Mouse (Mus musculus): ENCODE results near the gene Arid1a.

Arid1a gene

GRCm38 (mm10) chr4:133735282-133735681 lies 21.3 kb downstream of the Arid1a start:
- DNase-seq (ENCODE audit: extremely low spot score, low spot score): no peak

GRCm38 (mm10) chr4:133730122-133730521 lies 26.4 kb downstream of the Arid1a start:
- no peak for DNase-seq (ENCODE audit: extremely low spot score, low spot score)

DNA sequence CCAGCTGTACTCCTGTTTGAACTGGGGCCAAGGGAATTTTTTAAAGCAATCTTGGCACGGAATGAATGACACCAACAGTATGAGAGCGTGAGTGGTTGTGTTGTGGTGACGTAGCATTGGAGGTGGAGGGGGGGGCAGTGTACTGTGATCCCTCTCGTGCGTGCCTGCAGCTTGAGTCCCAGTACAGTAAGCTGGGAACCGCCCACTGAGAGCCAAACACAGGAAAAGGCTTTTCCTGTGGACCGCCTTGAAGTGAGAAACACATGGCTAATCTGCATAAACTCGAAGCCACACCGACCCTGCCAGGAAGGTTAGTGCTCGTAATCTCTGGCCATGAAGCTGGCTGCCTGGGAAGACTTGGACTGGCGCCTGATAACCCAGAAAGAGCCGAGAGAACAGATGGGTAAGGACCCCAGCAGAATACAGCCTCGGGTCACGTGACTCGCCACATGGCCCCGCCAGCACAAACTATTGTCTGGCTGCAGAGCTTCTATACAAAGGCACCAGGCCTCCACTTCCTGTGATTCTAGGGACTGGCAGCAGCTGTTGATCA lies 27.0 kb downstream of the Arid1a start:
- DNase-seq (ENCODE audit: extremely low spot score, low spot score): peak; percentile 84

DNA sequence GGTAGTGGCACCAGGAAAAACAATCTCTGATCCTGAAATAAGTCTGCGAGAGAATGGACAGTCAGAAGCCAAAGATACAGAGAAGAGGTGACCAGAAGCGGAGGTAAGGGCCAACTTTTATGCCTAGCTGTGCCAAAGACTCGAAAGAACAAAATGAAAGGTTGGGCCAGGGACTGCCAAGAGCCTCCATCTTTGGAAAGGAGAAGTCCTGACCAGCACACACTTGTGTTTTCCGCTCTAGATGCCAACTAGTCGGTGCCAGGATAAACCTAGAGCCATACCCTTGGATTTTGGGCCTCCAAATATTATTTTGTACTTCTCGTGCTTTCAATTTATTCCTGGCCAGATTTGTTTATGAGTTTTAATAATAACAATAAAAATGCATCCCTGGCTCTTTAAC lies 27.6 kb downstream of the Arid1a start:
- DNase-seq (ENCODE audit: extremely low spot score, low spot score): no peak

- no peak for DNase-seq (ENCODE audit: extremely low spot score, low spot score)
These were observed 28.3 kb downstream of the Arid1a start for GRCm38 (mm10) chr4:133728256-133728655.

- DNase-seq (ENCODE audit: extremely low spot score, low spot score): no peak
These were observed 30.9 kb downstream of the Arid1a start for GRCm38 (mm10) chr4:133725706-133726105.

DNA sequence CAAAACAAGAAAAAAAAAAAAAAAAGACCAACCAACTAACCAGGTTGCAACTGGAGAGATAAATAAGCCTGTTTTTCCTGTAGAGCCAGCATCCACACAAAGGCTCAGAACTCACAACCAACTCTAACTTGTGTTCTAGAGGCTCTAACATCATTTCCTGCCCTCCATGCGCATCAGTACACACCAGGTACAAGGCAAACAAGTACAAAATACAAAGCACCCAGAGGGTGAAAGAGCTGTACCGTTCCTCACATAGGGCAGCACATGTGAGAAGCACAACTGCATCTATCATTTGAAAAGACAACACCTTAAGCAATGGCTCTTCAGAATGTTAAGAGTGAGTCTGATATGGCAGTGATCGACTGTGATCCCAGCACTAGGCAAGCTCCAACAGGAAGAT lies 36.8 kb downstream of the Arid1a start:
- DNase-seq (ENCODE audit: extremely low spot score, low spot score): no peak

DNA sequence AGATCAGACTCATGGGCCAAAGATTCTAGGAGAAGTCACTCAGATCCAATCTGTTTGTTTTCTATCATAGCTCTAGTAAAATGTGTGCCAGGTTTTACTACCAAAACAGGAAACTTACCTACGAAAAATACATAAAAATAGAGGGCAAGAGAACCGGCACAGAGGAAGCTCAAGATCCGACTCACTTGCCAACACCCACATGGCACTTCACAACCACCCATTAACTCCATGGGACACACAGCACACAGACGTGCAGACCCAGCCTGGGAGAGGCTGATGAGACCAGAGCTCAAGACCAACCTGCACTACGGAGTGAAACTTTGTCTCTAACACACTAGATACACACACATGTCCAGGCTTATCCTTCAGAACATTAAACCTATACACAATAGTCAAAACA lies 43.8 kb downstream of the Arid1a start:
- DNase-seq (ENCODE audit: extremely low spot score, low spot score): no peak

DNA sequence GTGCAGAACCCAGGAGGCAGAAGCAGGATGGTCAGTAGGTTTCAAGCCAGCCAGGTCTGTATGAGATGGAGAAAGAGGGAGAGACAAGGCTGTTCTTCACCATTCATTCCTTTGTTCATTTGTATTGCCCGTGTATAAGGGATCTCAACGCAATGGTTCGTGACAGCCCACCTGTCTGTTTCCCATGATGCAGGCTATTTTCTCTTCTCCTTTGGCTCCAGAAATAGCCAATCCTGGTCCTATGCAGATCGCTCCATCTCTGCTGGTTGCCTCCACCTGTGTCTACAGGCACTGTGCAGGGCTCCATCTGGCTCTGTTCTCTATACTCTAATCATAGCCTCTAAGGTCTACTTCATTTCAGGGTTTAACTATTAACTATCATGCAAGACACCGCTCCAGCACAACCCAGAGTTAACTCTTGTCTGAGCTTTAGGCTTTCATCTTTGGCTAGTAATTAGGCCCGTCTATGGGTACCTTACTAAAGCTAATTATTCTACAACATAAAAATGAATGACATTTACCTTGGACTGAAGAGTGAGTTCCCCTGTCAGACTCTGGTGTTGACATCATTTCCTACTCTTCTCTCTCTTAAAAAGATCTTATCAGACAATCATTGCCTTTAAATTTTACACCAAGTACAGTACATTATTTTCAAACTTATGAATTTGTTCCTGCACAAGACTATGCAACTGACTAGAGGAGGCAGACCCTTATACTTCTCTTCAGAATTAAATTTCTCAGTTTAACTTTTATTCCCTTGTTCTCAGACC lies 45.1 kb downstream of the Arid1a start:
- DNase-seq (ENCODE audit: extremely low spot score, low spot score): no peak

DNA sequence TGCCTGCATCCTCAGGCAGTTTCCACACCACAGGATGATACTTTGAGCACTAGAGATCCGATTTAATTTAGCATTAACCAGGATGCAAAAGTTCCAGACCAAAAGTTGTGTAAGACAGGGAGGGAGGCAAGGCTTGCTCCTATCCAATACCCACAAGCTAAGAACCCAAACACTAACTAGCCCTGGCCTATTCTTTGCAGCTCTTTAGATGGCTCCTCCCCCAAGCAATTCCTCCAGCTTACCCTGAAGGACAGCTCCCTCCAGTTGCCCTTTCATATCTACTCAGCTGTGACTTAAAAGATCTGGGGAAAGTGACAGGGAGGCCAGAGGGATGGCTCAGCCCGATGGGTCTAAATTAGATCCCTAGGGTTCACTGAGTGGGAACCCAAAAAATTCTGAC lies 47.2 kb downstream of the Arid1a start:
- no peak for DNase-seq (ENCODE audit: extremely low spot score, low spot score)

GRCm38 (mm10) chr4:133707464-133707863 lies 49.1 kb downstream of the Arid1a start:
- DNase-seq (ENCODE audit: extremely low spot score, low spot score): no peak

GRCm38 (mm10) chr4:133706956-133707355 lies 49.6 kb downstream of the Arid1a start:
- DNase-seq (ENCODE audit: extremely low spot score, low spot score): no peak

DNA sequence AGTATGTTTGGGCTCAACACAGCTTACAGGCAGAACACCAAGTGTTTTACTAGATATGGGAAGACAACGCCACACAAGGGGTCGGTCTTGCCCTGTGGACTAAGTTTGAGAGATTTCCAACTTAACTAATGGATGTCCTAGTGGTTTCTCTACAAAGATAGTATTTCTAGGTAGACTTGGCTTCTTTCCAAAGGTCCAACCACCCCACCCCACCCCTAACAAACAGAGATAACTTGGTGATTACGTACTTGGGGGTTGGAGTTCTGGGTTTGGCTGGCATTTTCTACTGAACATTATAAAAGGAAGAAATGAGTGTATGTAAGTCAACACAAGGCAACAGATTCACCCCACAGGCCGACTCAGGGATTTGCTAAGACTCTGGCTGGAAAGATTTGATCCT lies 51.5 kb downstream of the Arid1a start:
- no peak for DNase-seq (ENCODE audit: extremely low spot score, low spot score)

DNA sequence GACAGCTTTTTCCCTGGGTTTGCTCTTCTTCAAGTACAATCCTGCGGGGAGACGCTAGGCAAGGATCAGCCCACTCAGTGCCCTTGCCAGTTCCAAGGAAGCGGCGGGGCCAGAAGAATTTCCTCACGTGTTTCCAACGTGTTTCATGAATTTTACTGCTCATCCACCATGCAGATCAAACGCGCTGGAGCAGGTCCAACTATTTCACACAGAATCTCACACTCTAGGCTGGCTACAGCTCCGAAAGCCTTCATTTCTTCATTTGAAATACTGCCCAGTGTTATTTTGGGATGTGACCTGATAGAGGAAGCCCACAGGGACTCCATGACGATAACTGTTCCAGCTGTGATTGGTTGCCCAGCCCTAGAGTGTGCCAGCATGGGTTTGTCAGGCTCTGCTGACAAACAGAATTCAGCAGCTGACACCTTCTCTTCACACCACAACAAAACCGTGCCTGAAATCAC lies 55.6 kb downstream of the Arid1a start:
- DNase-seq (ENCODE audit: extremely low spot score, low spot score): no peak

GRCm38 (mm10) chr4:133695363-133695762 lies 61.2 kb downstream of the Arid1a start:
- no peak for DNase-seq (ENCODE audit: extremely low spot score, low spot score)

- DNase-seq (ENCODE audit: extremely low spot score, low spot score): no peak
These were observed 66.3 kb downstream of the Arid1a start for GRCm38 (mm10) chr4:133690252-133690651.

GRCm38 (mm10) chr4:133688417-133689067 lies 68.0 kb downstream of the Arid1a start:
- no peak for DNase-seq (ENCODE audit: extremely low spot score, low spot score)

DNA sequence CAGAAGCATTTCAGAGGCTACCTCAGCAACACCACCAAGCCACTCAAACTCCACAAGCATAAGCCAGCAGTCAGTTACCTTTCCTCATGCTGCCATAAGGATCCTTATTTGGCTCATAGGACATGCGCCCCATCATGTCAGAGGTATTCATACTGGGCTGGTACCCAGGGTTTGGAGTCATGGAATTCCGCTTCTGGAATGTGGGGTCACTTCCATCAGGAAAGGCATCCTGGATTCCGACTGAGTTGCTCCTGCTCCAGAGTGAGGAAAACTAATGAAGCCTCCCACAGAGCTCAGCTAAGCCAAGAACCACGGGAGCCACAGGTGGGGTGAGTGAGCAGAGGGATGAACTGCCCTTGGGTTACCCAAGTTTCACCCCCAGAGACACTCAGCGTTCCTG lies 69.4 kb downstream of the Arid1a start:
- no peak for DNase-seq (ENCODE audit: extremely low spot score, low spot score)

DNA sequence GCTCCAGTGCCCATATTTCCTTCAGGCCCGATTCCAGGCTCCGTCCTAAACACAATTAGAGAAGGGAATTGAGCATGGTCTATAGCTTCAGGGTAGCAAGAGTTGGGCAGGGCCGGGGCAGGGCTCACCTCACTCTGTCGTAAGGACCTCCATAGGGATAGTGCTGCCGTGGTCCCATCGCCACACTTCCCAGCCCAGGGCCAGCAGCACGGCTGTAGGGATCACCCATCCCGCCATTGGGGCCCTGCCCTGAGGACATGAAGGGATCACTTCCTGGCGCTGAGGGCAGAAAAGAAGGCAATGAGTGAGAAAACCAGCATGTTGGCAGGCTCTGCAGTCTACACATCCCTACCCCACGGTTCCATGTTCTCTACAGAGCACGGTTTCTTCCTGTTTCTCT lies 70.1 kb downstream of the Arid1a start:
- DNase-seq (ENCODE audit: extremely low spot score, low spot score): no peak

- DNase-seq (ENCODE audit: extremely low spot score, low spot score): no peak
These were observed 76.3 kb downstream of the Arid1a start for GRCm38 (mm10) chr4:133680206-133680786.

DNA sequence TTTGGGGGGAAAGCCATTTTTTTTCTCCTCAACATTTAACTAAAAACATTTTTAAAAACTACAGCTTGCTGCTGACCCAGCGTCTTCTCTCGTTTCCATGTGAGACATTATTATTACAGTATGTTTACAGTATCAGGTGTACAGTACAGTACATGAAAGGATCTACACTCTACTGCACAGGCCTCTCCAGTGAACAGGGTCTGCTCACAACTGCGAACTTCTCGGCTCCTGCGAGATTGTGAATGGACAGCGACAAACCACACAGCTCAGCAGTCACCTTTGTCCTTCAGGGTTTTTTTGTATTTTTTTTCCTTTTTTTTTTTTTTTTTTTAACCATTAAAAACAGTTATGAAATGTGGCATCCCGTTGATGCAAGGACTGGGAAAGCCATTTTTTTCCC lies 76.9 kb downstream of the Arid1a start:
- no peak for DNase-seq (ENCODE audit: extremely low spot score, low spot score)

- DNase-seq (ENCODE audit: extremely low spot score, low spot score): no peak
These were observed 79.3 kb downstream of the Arid1a start for GRCm38 (mm10) chr4:133677266-133677665.
